Mouse (Mus musculus) lung, adult 2 months (tissue): ENCODE data around the gene Acsm2.

Source experiments
- CTCF ChIP-seq: fragments of 200-500 bp; IDR thresholded peaks from 2 replicates; pipeline ENCODE4 v1.5.1; 2011; ENCODE audit warnings: mild to moderate bottlenecking, low read length, control low read depth; ENCODE audit not compliant: insufficient read depth
- POLR2A ChIP-seq: fragments of 200-500 bp; IDR thresholded peaks from 2 replicates; pipeline ENCODE4 v1.6.1; 2011; ENCODE audit warnings: low read depth, mild to moderate bottlenecking, control low read depth, low read length, borderline replicate concordance; ENCODE audit errors: extremely low read depth

DNA sequence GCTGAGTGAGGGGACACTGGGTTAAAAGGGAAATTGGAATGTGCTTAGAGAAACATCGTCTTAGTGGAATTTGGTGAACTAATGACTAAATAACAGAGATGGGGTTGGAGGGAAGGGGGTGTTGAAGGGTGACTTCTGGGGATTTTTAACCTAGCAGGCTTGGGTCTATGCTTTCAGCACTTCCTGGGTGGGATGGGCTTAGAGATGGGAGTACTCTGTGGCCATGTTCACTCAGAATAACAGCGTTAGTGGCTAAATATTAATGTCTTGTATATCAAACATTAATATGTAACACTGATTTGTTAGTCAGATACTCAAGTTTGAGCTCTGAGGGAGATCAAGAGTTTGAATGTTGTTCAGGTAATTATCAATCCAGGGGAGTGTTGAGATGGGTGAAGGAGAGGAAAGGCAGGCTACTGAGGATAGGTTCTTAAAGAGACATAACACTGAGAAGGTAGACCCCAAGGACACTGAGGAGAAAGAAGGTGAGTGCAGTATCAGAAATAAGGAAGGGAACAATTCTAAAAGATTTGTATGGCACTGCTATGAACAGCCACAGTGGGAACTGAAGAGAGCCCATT is 50.9 kb downstream of the Acsm2 start:
- TF ChIP-seq POLR2A (no peak), CTCF (no peak)
